In the genomic region with DNA sequence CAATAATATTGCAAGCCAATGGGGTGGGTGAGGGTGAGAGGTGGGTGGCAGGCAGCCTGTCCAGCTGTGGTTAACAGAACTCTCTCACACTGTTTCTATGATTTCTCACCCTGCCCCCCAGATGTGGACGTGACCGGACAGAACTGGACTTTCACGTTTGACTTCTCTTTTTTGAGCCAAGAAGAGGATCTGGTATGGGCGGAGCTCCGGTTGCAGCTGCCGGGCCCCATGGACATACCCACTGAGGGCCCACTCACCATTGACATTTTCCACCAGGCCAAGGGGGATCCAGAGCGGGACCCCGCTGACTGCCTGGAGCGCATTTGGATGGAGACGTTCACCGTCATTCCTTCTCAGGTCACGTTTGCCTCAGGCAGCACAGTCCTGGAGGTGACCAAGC, we compare ENCODE assay signal across 20 mouse cellular contexts. TPM values are rescaled to one million over a fixed set of nuclear protein-coding genes. Genes with fewer than 3 reads are reported as not detected.
DNase-seq lines count a peak whose midpoint lies in the region; ATAC-seq and TF ChIP-seq lines count a peak whose summit lies in the region.
"Had no signal": no experiment of that assay in that cellular context is flagged by ENCODE, and none has a peak within 500 bp of the region (broad histone marks: within the 10 kb centered on the region; RNA-seq: fewer than 3 reads in every experiment).

No protein-coding gene starts in this region.

- TF ChIP-seq EP300 in CH12.LX (IDR thresholded peaks at IDR 0.05; ENCODE audit: low read length), result no peak

- peak; percentile 95 for DNase-seq in heart, adult 11 months
- DNase-seq in lung, postnatal 10 days, result peak; percentile 15
- no peak for DNase-seq in lung, postnatal 14 days
- DNase-seq in CH12.LX (ENCODE audit: extremely low read depth), result no peak
- DNase-seq: adrenal gland, adult 2 months; forebrain, postnatal 0 days; gastrocnemius, postnatal 25 days had no signal

- no peak for TF ChIP-seq POLR2A in CH12.LX (IDR thresholded peaks at IDR 0.05; ENCODE audit: low read depth, low read length)

- no peaks in the 10 kb centered on the region for H3K79me2 ChIP-seq in CH12.LX (replicated peaks; ENCODE audit: control insufficient read depth, extremely low read depth, insufficient read depth, poor library complexity, severe bottlenecking)

- no peak overlapping the region for H3K4me2 ChIP-seq in heart, embryonic 11.5 days
- H3K4me2 ChIP-seq in CH12.LX (ENCODE audit: insufficient read depth, low read depth, poor library complexity, severe bottlenecking), result peak overlapping the region; percentile 4; the same call in 1 of the 2 replicates
- no peak overlapping the region for H3K4me2 ChIP-seq in intestine, embryonic 15.5 days (replicated peaks)
- no peak overlapping the region for H3K4me2 ChIP-seq in midbrain, embryonic 15.5 days
- H3K4me2 ChIP-seq: forebrain, embryonic 13.5 days; heart, embryonic 15.5 days; hindbrain, embryonic 13.5 days had no signal

- H3K36me3 ChIP-seq in heart, embryonic 11.5 days (ENCODE audit: control insufficient read depth, insufficient read depth, low read length), result no peaks in the 10 kb centered on the region
- peaks cover 0 to 1% of the 10 kb centered on the region in 2 experiments for H3K36me3 ChIP-seq in CH12.LX (replicated peaks in 1 of 2; ENCODE audit: control insufficient read depth in 1 of 2, insufficient read depth in 1 of 2, low read length in 1 of 2)
- no peaks in the 10 kb centered on the region for H3K36me3 ChIP-seq in intestine, embryonic 15.5 days
- H3K36me3 ChIP-seq in midbrain, embryonic 15.5 days (replicated peaks), result no peaks in the 10 kb centered on the region
- H3K36me3 ChIP-seq: embryonic facial prominence, embryonic 10.5 days; heart, embryonic 10.5 days; heart, embryonic 15.5 days had no signal

- no peak overlapping the region for H3K4me3 ChIP-seq in heart, embryonic 11.5 days (ENCODE audit: low read depth, low read length)
- peak overlapping the region in 1 of 3 experiments; percentile 15 for H3K4me3 ChIP-seq in CH12.LX (replicated peaks in 1 of 3; ENCODE audit: low read depth in 2 of 3, low read length in 2 of 3, poor library complexity in 1 of 3)
- no peak overlapping the region for H3K4me3 ChIP-seq in intestine, embryonic 15.5 days (replicated peaks)
- no peak overlapping the region for H3K4me3 ChIP-seq in midbrain, embryonic 15.5 days
- H3K4me3 ChIP-seq: embryonic facial prominence, embryonic 10.5 days; forebrain, embryonic 13.5 days; heart, embryonic 10.5 days; heart, embryonic 15.5 days; hindbrain, embryonic 13.5 days had no signal

- 87% methylated on average over 12 of the region's 12 CpGs for WGBS in heart, embryonic 11.5 days (ENCODE audit: insufficient replicate concordance)
- WGBS in intestine, embryonic 15.5 days, result 75% methylated on average over 12 of the region's 12 CpGs
- 87% methylated on average over 12 of the region's 12 CpGs for WGBS in midbrain, embryonic 15.5 days

- in situ Hi-C loops in CH12.LX (cut with MboI; ENCODE audit: low pct_ligation_motif_present, low pct_unique_long_range_greater_than_20kb, low sequenced_read_pairs), result no loop called here

- H3K27ac ChIP-seq in heart, embryonic 11.5 days (ENCODE audit: low read depth, low read length), result no peak overlapping the region
- H3K27ac ChIP-seq in CH12.LX (ENCODE audit: insufficient read depth, low read depth), result no peak overlapping the region
- no peak overlapping the region for H3K27ac ChIP-seq in intestine, embryonic 15.5 days
- H3K27ac ChIP-seq in midbrain, embryonic 15.5 days, result no peak overlapping the region
- H3K27ac ChIP-seq: embryonic facial prominence, embryonic 10.5 days; forebrain, embryonic 13.5 days; heart, embryonic 10.5 days; heart, embryonic 15.5 days; hindbrain, embryonic 13.5 days; hindbrain, postnatal 0 days had no signal

- peaks cover 28% of the 10 kb centered on the region for H3K27me3 ChIP-seq in heart, embryonic 11.5 days (ENCODE audit: control insufficient read depth, insufficient read depth, low read length)
- no peaks in the 10 kb centered on the region for H3K27me3 ChIP-seq in CH12.LX (replicated peaks)
- H3K27me3 ChIP-seq in intestine, embryonic 15.5 days (replicated peaks), result peaks cover 27% of the 10 kb centered on the region
- H3K27me3 ChIP-seq in midbrain, embryonic 15.5 days (replicated peaks), result peaks cover 33% of the 10 kb centered on the region

- peaks cover 20% of the 10 kb centered on the region for H3K4me1 ChIP-seq in heart, embryonic 11.5 days (ENCODE audit: control insufficient read depth, insufficient read depth, low read length)
- H3K4me1 ChIP-seq in CH12.LX (ENCODE audit: control insufficient read depth in 1 of 2, insufficient read depth in 2 of 2), result peaks cover 5 to 10% of the 10 kb centered on the region in 2 experiments
- peaks cover 18% of the 10 kb centered on the region for H3K4me1 ChIP-seq in intestine, embryonic 15.5 days (replicated peaks)
- H3K4me1 ChIP-seq in midbrain, embryonic 15.5 days, result peaks cover 18% of the 10 kb centered on the region

- no peak for TF ChIP-seq RAD21 in CH12.LX (IDR thresholded peaks at IDR 0.05; ENCODE audit: low read depth, low read length)

- TF ChIP-seq CTCF in CH12.LX (conservative IDR thresholded peaks at IDR 0.05 in 1 of 2, IDR thresholded peaks at IDR 0.05 in 1 of 2; ENCODE audit: low read depth in 2 of 2, low read length in 2 of 2), result no peak

- no peak overlapping the region for H3K9ac ChIP-seq in heart, embryonic 11.5 days (ENCODE audit: low read depth, low read length)
- no peak overlapping the region for H3K9ac ChIP-seq in CH12.LX (ENCODE audit: insufficient read depth, low read depth)
- H3K9ac ChIP-seq in intestine, embryonic 15.5 days, result no peak overlapping the region
- H3K9ac ChIP-seq in midbrain, embryonic 15.5 days, result no peak overlapping the region
- H3K9ac ChIP-seq: forebrain, embryonic 13.5 days; forebrain, postnatal 0 days; heart, embryonic 15.5 days; hindbrain, embryonic 13.5 days had no signal

- H3K9me3 ChIP-seq in heart, embryonic 11.5 days (replicated peaks; ENCODE audit: control insufficient read depth, low read length), result no peaks in the 10 kb centered on the region
- no peaks in the 10 kb centered on the region for H3K9me3 ChIP-seq in CH12.LX (replicated peaks; ENCODE audit: low read length)
- no peaks in the 10 kb centered on the region for H3K9me3 ChIP-seq in intestine, embryonic 15.5 days
- no peaks in the 10 kb centered on the region for H3K9me3 ChIP-seq in midbrain, embryonic 15.5 days
- H3K9me3 ChIP-seq: embryonic facial prominence, embryonic 10.5 days; forebrain, embryonic 13.5 days; heart, embryonic 10.5 days; heart, embryonic 15.5 days; hindbrain, embryonic 13.5 days had no signal

- dilution Hi-C loops in CH12.LX (cut with MboI; ENCODE audit: extremely low pct_ligation_motif_present, extremely low pct_unique_long_range_greater_than_20kb, low sequenced_read_pairs), result no loop called here

- ATAC-seq in heart, embryonic 11.5 days (replicated peaks; ENCODE audit: insufficient number of reproducible peaks, low FRiP score, low TSS enrichment), result no peak
- ATAC-seq in granulocyte monocyte progenitor cell, adult 5-6 weeks (replicated peaks; ENCODE audit: poor library complexity, severe bottlenecking), result peak; percentile 65
- no peak for ATAC-seq in intestine, embryonic 15.5 days
- no peak for ATAC-seq in midbrain, embryonic 15.5 days (replicated peaks)
- ATAC-seq: forebrain, embryonic 13.5 days; forebrain, postnatal 0 days; hindbrain, postnatal 0 days had no signal

TF ChIP-seq in CH12.LX, 34 proteins besides CTCF, POLR2A, EP300 and RAD21 (continues in another document):
- TF ChIP-seq SMC3 (IDR thresholded peaks at IDR 0.05; ENCODE audit: low read depth, low read length), result no peak

RNA-seq across cellular contexts. Expression of gene Nodal, which starts 5.1 kb away (rescaled TPM):
- polyA plus RNA-seq in heart, embryonic 11.5 days (2014; fragmentation: Nextera tagmentation; extraction: Ambion mirVana), result not detected in 2 replicates
- total RNA-seq in CH12.LX (2012; rRNA removed) (0.13 TPM in 1 of 2 replicates, not detected in the other), CH12.LX (2014; rRNA removed) (not detected in 2 replicates)
- polyA plus RNA-seq in CH12.LX (2012; ENCODE audit: insufficient read length, low read depth), result not detected in 2 replicates
- total RNA-seq in granulocyte monocyte progenitor cell, adult 5-6 weeks (2014; fragmentation: Nextera tagmentation), result not detected in 2 replicates
- total RNA-seq in granulocyte monocyte progenitor cell, adult 5-6 weeks (2017), result not detected in 2 replicates
- polyA plus RNA-seq in intestine, embryonic 15.5 days (2015; fragmentation: Nextera tagmentation; extraction: Ambion mirVana), result 0.09 and 0.20 TPM in 2 replicates
- 0.10 and 0.28 TPM in 2 replicates for polyA plus RNA-seq in midbrain, embryonic 15.5 days (2015; fragmentation: Nextera tagmentation; extraction: Ambion mirVana)
- total RNA-seq: adrenal gland, adult 2 months; adrenal gland, postnatal 25 days; forebrain, postnatal 0 days; gastrocnemius, postnatal 25 days; heart, adult 18-20 months; hematopoietic stem cell, adult 5-6 weeks had no signal
- polyA plus RNA-seq: embryonic facial prominence, embryonic 10.5 days; hindbrain, embryonic 13.5 days had no signal

RNA-seq across cellular contexts. Expression of gene Eif4ebp2, which starts 29.6 kb away (rescaled TPM):
- polyA plus RNA-seq in heart, embryonic 11.5 days (2014; fragmentation: Nextera tagmentation; extraction: Ambion mirVana), result 21.2 and 28.6 TPM in 2 replicates
- total RNA-seq in CH12.LX (2012; rRNA removed) (12.8 and 16.4 TPM in 2 replicates), CH12.LX (2014; rRNA removed) (5.5 and 7.5 TPM in 2 replicates)
- 65.5 and 73.2 TPM in 2 replicates for polyA plus RNA-seq in CH12.LX (2012; ENCODE audit: insufficient read length, low read depth)
- 175 and 185 TPM in 2 replicates for total RNA-seq in granulocyte monocyte progenitor cell, adult 5-6 weeks (2014; fragmentation: Nextera tagmentation)
- 11.8 and 14.0 TPM in 2 replicates for total RNA-seq in granulocyte monocyte progenitor cell, adult 5-6 weeks (2017)
- polyA plus RNA-seq in intestine, embryonic 15.5 days (2015; fragmentation: Nextera tagmentation; extraction: Ambion mirVana), result 74.4 and 80.6 TPM in 2 replicates
- 65.8 and 71.3 TPM in 2 replicates for polyA plus RNA-seq in midbrain, embryonic 15.5 days (2015; fragmentation: Nextera tagmentation; extraction: Ambion mirVana)

RNA-seq across cellular contexts. Expression of gene Pald1, which starts 39.5 kb away (rescaled TPM):
- polyA plus RNA-seq in heart, embryonic 11.5 days (2014; fragmentation: Nextera tagmentation; extraction: Ambion mirVana), result 17.5 and 22.5 TPM in 2 replicates
- total RNA-seq in CH12.LX (2012; rRNA removed), result 1.5 and 1.9 TPM in 2 replicates
- total RNA-seq in CH12.LX (2014; rRNA removed), result 0.93 and 1.5 TPM in 2 replicates
- 2.0 and 2.2 TPM in 2 replicates for polyA plus RNA-seq in CH12.LX (2012; ENCODE audit: insufficient read length, low read depth)
- total RNA-seq in granulocyte monocyte progenitor cell, adult 5-6 weeks (2014; fragmentation: Nextera tagmentation), result not detected in 2 replicates
- not detected in 2 replicates for total RNA-seq in granulocyte monocyte progenitor cell, adult 5-6 weeks (2017)
- polyA plus RNA-seq in intestine, embryonic 15.5 days (2015; fragmentation: Nextera tagmentation; extraction: Ambion mirVana), result 14.5 and 16.3 TPM in 2 replicates
- polyA plus RNA-seq in midbrain, embryonic 15.5 days (2015; fragmentation: Nextera tagmentation; extraction: Ambion mirVana), result 22.5 and 23.7 TPM in 2 replicates

RNA-seq across cellular contexts. Expression of gene Lrrc20, which starts 52.7 kb away (rescaled TPM):
- 12.1 and 14.8 TPM in 2 replicates for polyA plus RNA-seq in heart, embryonic 11.5 days (2014; fragmentation: Nextera tagmentation; extraction: Ambion mirVana)
- total RNA-seq in CH12.LX (2012; rRNA removed) (8.0 and 8.2 TPM in 2 replicates), CH12.LX (2014; rRNA removed) (9.9 and 11.2 TPM in 2 replicates)
- 12.2 and 13.7 TPM in 2 replicates for polyA plus RNA-seq in CH12.LX (2012; ENCODE audit: insufficient read length, low read depth)
- 6.6 and 11.5 TPM in 2 replicates for total RNA-seq in granulocyte monocyte progenitor cell, adult 5-6 weeks (2014; fragmentation: Nextera tagmentation)
- 4.8 and 5.6 TPM in 2 replicates for total RNA-seq in granulocyte monocyte progenitor cell, adult 5-6 weeks (2017)
- polyA plus RNA-seq in intestine, embryonic 15.5 days (2015; fragmentation: Nextera tagmentation; extraction: Ambion mirVana), result 5.6 and 5.9 TPM in 2 replicates
- polyA plus RNA-seq in midbrain, embryonic 15.5 days (2015; fragmentation: Nextera tagmentation; extraction: Ambion mirVana), result 18.1 TPM in 2 replicates

Comparison
In these comparisons a context has a peak if more than half of its experiments do, and no peak if none do; other contexts are left out.
1. DNase-seq: peak in heart, adult 11 months (single experiment) and lung, postnatal 10 days (single experiment); none in lung, postnatal 14 days (single experiment) and CH12.LX (single experiment).